Mouse (Mus musculus) spleen, adult 2 months (tissue): ENCODE data around the gene Dnttip1. TPM values are rescaled to one million over a fixed set of nuclear protein-coding genes. Genes with fewer than 3 reads are reported as not detected.

Experiments used
- DNase-seq, 2 experiments: peaks; one replicate each; pipeline versions ENCODE4 v3.0.0 to v3.0.0-alpha.2; 2012 to 2021; ENCODE audit warnings: low spot score in 2 of 2, low read depth in 1 of 2
- H3K27ac ChIP-seq: fragments of 200-500 bp; 2 replicates; pipeline ENCODE4 v1.5.1; 2012; ENCODE audit warnings: low read length, inconsistent platforms; ENCODE audit not compliant: insufficient read depth
- H3K27me3 ChIP-seq: fragments of 200-500 bp; 2 replicates; pipeline ENCODE4 v1.6.1; 2012; ENCODE audit warnings: mild to moderate bottlenecking, moderate library complexity, low read length, inconsistent platforms; ENCODE audit not compliant: control insufficient read depth, insufficient read depth
- H3K36me3 ChIP-seq: fragments of 200-500 bp; 2 replicates; pipeline ENCODE4 v1.6.1; 2012; ENCODE audit warnings: mild to moderate bottlenecking, low read length, inconsistent platforms; ENCODE audit not compliant: control insufficient read depth, insufficient read depth
- H3K4me1 ChIP-seq: fragments of 200-500 bp; 2 replicates; pipeline ENCODE4 v1.6.1; 2011; ENCODE audit warnings: inconsistent platforms; ENCODE audit not compliant: control insufficient read depth, insufficient read depth, insufficient read length
- H3K4me3 ChIP-seq: fragments of 200-500 bp; 2 replicates; pipeline ENCODE4 v1.5.1; 2011; ENCODE audit warnings: mild to moderate bottlenecking, inconsistent platforms; ENCODE audit not compliant: insufficient read depth, insufficient read length; ENCODE audit errors: extremely low read depth
- CTCF ChIP-seq: fragments of 200-500 bp; IDR thresholded peaks from 2 replicates; pipeline ENCODE4 v1.5.1; 2011; ENCODE audit warnings: mild to moderate bottlenecking, inconsistent platforms; ENCODE audit not compliant: insufficient read depth, insufficient read length, insufficient replicate concordance; ENCODE audit errors: extremely low read depth
- POLR2A ChIP-seq: fragments of 200-500 bp; IDR thresholded peaks from 2 replicates; pipeline ENCODE4 v1.6.1; 2011; ENCODE audit warnings: low read depth, low read length, inconsistent platforms
- WGBS: fragments of 180-500 bp; shearing (Covaris S2); methylation state at CpG from one replicate; pipeline ENCODE4 v1.1.7; 2018; 5-methylcytosine and 5-hydroxymethylcytosine counted together
- polyA plus RNA-seq: library from polyadenylated mRNA; depleted of rRNA; stranded (reverse); fragments of >200 nt; gene quantifications from 2 replicates; pipeline ENCODE4 v1.2.3, GENCODE M21; 2012

The Dnttip1 gene
- polyA plus RNA-seq, 1 experiment: 38.9 TPM

DNA sequence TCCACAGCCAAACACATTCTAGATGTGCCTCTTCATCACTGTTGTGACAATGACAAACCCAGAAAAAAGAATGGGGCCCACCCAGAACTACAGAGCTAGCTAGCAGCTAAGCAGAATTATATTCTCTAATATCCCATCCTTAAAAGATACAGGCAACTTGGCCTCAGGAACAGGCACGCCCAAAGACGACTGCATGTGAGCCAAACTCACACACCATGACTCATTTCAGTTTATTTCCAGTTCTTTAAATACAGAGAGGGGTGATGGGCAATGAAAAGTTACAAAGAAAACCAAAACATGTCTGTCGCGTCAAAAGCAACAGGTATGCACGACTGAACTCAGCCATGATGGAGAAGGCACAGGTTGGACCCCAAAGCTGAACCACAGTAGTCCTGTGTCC, 10.3 kb upstream of the Dnttip1 start:
- H3K27me3 ChIP-seq: no peaks in the 10 kb centered on the region
- no peaks in the 10 kb centered on the region for H3K36me3 ChIP-seq
- TF ChIP-seq CTCF (no peak), POLR2A (no peak)
- DNase-seq: no peak
- 84% methylated on average over 5 of the region's 5 CpGs for WGBS
- H3K4me1 ChIP-seq: no peaks in the 10 kb centered on the region
- no peak overlapping the region for H3K27ac ChIP-seq
- no peak overlapping the region for H3K4me3 ChIP-seq

DNA sequence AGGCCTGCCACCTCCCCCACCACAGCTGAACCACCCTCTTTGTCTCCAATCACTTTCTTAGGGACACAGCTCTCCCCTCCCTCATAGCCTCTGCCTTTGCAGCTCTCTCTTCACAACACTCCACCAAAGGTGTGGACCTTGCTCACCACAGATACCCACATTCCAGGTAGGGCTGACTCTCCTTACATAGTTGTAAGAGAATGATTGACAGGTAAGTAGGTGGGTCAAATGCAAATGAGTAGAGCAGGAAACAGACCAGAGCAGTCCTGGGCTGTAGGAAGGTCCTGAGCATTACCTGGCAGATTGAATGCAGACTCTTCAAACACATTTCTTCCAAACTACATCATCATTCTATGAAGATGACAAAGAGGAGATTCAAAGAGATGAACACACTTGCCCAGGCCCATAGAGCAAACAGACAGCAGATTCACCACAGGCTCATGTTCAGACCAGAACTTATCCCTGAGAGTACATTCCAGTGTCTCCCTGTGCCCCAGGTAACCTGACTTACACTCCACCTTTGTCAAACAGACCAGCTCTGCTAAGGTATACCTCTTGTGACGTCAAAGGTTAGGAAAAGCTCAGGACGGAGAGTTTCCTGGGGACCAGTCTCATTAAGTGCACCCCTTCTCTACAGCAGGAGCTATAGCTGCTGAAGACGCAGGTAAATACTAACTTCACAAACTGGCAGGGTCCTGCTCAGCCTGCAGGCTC, 8.2 kb upstream of the Dnttip1 start:
- Histone ChIP-seq H3K4me1 (no peaks in the 10 kb centered on the region), H3K27me3 (no peaks in the 10 kb centered on the region), H3K27ac (no peak overlapping the region), H3K4me3 (no peak overlapping the region), H3K36me3 (no peaks in the 10 kb centered on the region)
- TF ChIP-seq CTCF (no peak), POLR2A (no peak)
- no peak for DNase-seq
- 86% methylated on average over 3 of the region's 3 CpGs for WGBS

DNA sequence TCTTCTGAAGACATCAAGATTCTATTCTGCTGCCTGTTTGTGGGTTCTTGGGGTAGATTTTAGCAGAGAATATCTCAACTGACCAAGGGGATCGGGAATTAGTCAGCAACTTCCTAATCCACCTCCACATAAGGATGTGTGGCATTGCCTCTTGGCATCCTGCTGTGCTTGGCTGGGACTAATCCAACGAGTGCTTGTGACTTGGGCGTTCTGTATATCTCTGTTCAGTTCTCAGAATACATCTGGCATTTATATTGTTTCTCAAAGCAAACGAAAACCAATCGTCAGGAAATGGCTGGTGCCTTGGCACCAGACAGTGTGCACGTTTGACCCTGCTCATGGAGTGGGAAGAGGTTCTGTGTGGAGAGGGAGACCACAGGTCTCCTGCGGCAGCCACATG, 5.9 kb upstream of the Dnttip1 start:
- H3K36me3 ChIP-seq: no peaks in the 10 kb centered on the region
- 60% methylated on average over 7 of the region's 7 CpGs for WGBS
- H3K27me3 ChIP-seq: no peaks in the 10 kb centered on the region

DNA sequence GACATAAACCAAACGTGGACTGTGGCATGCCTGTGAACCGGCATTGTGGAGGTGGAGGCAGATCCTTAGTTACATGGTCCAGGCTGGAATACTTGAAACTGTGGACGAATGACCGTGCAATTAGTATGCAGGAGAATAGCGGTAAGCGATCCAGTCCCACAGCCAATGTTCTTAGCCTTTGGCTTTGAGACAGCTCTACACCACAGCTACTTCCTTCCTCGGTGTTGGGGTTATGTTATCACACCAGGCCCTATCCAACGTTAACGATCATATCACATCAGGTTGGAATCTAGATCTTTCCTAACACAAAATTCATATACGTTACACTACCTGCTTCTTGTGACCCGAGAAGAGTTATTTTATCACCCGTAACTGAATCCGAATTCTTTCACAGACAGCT, 796 bp upstream of the Dnttip1 start:
- H3K4me3 ChIP-seq: no peak overlapping the region
- H3K27me3 ChIP-seq: no peaks in the 10 kb centered on the region
- peaks cover 7% of the 10 kb centered on the region; the same call in 1 of the 2 replicates for H3K4me1 ChIP-seq
- DNase-seq: no peak
- 23% methylated on average over 13 of the region's 13 CpGs for WGBS
- H3K27ac ChIP-seq: no peak overlapping the region
- TF ChIP-seq CTCF (no peak), POLR2A (no peak)
- H3K36me3 ChIP-seq: peaks cover 6% of the 10 kb centered on the region; the same call in 1 of the 2 replicates

More for the DNA sequence above, 5.9 kb upstream of the Dnttip1 start:
- no peak for TF ChIP-seq CTCF
- no peak for DNase-seq
- H3K4me3 ChIP-seq: no peak overlapping the region
- no peaks in the 10 kb centered on the region for H3K4me1 ChIP-seq
- no peak overlapping the region for H3K27ac ChIP-seq

DNA sequence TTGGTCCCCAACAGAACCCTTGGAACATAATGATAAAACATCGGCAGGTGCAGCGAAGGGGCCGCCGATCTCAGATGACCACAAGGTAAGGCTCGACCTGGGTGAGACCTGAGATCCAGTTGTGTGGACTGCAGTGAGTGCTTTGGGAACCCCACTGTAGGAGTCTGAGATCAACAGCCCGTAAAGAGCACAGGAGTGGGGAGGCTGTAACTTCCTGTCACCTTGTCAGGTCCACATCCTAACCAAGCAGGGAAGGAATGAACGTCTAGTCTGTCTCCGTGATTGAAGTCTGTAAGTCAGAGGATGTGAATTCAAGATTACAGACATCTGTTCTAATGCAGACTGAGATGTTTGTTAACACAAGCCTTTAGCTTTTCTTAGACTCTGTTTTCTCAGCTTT, 910 bp downstream of the Dnttip1 start:
- TF ChIP-seq CTCF (no peak), POLR2A (no peak)
- peak overlapping the region; percentile 93 for H3K4me3 ChIP-seq
- DNase-seq: no peak
- no peak overlapping the region for H3K27ac ChIP-seq
- H3K27me3 ChIP-seq: no peaks in the 10 kb centered on the region
- H3K4me1 ChIP-seq: peaks cover 7% of the 10 kb centered on the region; the same call in 1 of the 2 replicates
- H3K36me3 ChIP-seq: peaks cover 11% of the 10 kb centered on the region
- WGBS: 31% methylated on average over 8 of the region's 8 CpGs

DNA sequence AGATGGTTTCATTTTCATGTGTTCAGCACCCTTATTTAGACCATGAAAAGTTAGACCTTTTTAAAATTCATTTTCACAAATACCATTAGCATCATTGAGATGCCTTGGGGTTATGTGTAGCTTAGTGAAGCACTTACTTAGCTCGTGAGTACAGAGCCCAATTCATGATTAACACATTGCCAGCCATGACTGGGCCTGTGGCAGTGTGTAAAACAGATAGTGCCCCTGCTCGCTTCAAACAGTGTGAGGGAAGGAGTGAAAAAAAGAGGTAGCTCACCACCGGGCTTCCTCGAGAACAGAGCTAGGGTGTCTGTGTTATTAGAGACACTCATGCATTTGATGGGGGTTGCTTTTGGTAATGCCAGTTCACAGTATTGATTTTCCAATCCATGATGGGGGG, 2.4 kb downstream of the Dnttip1 start:
- H3K4me3 ChIP-seq: no peak overlapping the region
- H3K4me1 ChIP-seq: peaks cover 7% of the 10 kb centered on the region; the same call in 1 of the 2 replicates
- WGBS: 80% methylated on average over 4 of the region's 4 CpGs
- peaks cover 22% of the 10 kb centered on the region for H3K36me3 ChIP-seq
- no peak for DNase-seq
- H3K27ac ChIP-seq: no peak overlapping the region
- H3K27me3 ChIP-seq: no peaks in the 10 kb centered on the region
- TF ChIP-seq CTCF: no peak
- no peak for TF ChIP-seq POLR2A

DNA sequence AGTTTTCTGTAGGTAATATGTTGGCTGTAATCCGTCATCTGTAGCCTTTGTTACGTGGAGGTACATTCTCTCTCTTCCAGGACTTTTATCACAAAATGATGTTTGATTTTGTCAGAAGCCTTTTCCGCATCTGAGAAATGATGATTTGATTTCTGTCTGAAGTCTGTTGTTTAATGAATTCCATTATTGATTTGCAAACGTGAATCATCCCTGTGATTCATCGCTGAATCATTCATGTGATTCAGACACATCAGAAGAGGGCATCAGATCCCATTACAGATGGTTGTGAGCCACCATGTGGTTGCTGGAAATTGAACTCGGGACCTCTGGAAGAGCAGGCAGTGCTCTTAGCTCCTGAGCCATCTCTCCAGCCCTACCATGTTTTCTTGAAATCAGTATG, 3.2 kb downstream of the Dnttip1 start:
- H3K27ac ChIP-seq: no peak overlapping the region
- DNase-seq: no peak
- peaks cover 7% of the 10 kb centered on the region; the same call in 1 of the 2 replicates for H3K4me1 ChIP-seq
- WGBS: 92% methylated on average over 6 of the region's 6 CpGs
- H3K36me3 ChIP-seq: peaks cover 26% of the 10 kb centered on the region
- no peak overlapping the region for H3K4me3 ChIP-seq
- no peaks in the 10 kb centered on the region for H3K27me3 ChIP-seq
- TF ChIP-seq CTCF: no peak
- TF ChIP-seq POLR2A: no peak

DNA sequence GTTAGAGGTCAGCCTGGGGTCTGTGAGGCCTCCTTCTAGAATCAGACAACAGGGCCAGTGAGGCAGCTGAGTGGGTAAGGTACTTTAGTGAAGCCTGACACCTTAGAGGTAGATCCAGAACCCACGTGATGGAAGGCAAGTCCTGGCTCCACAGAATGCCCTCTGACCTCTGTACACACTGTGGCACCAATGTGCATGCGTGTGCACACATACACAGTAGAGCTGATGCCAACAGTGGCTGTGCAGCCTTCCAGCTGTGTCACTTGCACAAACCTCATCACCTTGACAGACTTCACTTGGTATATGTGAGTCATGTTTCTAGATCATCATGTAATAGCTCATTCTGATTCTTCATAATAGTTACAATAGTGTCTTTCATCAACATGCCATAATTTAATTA, 6.7 kb downstream of the Dnttip1 start:
- DNase-seq: no peak
- Histone ChIP-seq H3K27me3 (no peaks in the 10 kb centered on the region), H3K27ac (no peak overlapping the region), H3K4me3 (no peak overlapping the region), H3K4me1 (no peaks in the 10 kb centered on the region), H3K36me3 (peaks cover 47% of the 10 kb centered on the region)
- 92% methylated on average over 2 of the region's 2 CpGs for WGBS
- TF ChIP-seq CTCF: no peak
- no peak for TF ChIP-seq POLR2A
